Mouse (Mus musculus) cerebellum, adult 8-10 months (tissue): ENCODE measurements around the gene Ccl21b.
"Not testable (repeated sequence)": the region's sequence is repeated elsewhere in the genome, so short reads cannot be mapped to it uniquely, and the experiment has no call there.

Experiments used
- DNase-seq: peaks from one replicate; pipeline ENCODE4 v3.0.0; 2022

The Ccl21b gene

GRCm38 (mm10) chr4:42255467-42255866 lies at the start of gene Ccl21b:
Gene Ccl21b, plus strand, starts transcription at chr4:42255767.
- not testable (repeated sequence) for DNase-seq

GRCm38 (mm10) chr4:42240339-42240738 lies 15.2 kb upstream of the Ccl21b start, which contains the start of gene Gm10600:
Gene Gm10600, plus strand, starts transcription at chr4:42240639.
- not testable (repeated sequence) for DNase-seq

GRCm38 (mm10) chr4:42293967-42294366 lies 38.4 kb downstream of the Ccl21b start, which contains the start of gene Gm21953:
Gene Gm21953, plus strand, starts transcription at chr4:42294267.
- not testable (repeated sequence) for DNase-seq
